Mouse (Mus musculus) forebrain, embryonic 13.5 days (tissue): Measurements from ENCODE around the gene Il17d. TPM values are rescaled to one million over a fixed set of nuclear protein-coding genes. Genes with fewer than 3 reads are reported as not detected.

ENCODE experiments used
- ATAC-seq: fragments of 200-750 bp; cut with Nextera tagmentation; 2 replicates; pipeline ENCODE4 v1.8.0; 2017
- H3K27ac ChIP-seq: fragments of 300-500 bp; sonication (generic); 2 replicates; pipeline ENCODE4 v1.5.1; 2015; ENCODE audit warnings: inconsistent platforms, mild to moderate bottlenecking, moderate library complexity
- H3K27me3 ChIP-seq: fragments of 300-500 bp; sonication (generic); 2 replicates; pipeline ENCODE4 v1.6.1; 2015; ENCODE audit warnings: mild to moderate bottlenecking, inconsistent platforms
- H3K36me3 ChIP-seq: fragments of 300-500 bp; sonication (generic); 2 replicates; pipeline ENCODE4 v1.6.1; 2015; ENCODE audit warnings: mild to moderate bottlenecking, inconsistent platforms; ENCODE audit not compliant: poor library complexity, severe bottlenecking
- H3K4me1 ChIP-seq: fragments of 300-500 bp; sonication (generic); 2 replicates; pipeline ENCODE4 v1.6.1; 2015; ENCODE audit warnings: inconsistent platforms
- H3K4me2 ChIP-seq: fragments of 300-500 bp; sonication (generic); 2 replicates; pipeline ENCODE4 v1.6.1; 2015; ENCODE audit warnings: inconsistent platforms, mild to moderate bottlenecking, moderate library complexity
- H3K4me3 ChIP-seq: fragments of 300-500 bp; sonication (generic); 2 replicates; pipeline ENCODE4 v1.5.1; 2015; ENCODE audit warnings: mild to moderate bottlenecking, inconsistent platforms
- H3K9ac ChIP-seq: fragments of 300-500 bp; sonication (generic); 2 replicates; pipeline ENCODE4 v1.6.1; 2015; ENCODE audit warnings: mild to moderate bottlenecking, inconsistent platforms
- H3K9me3 ChIP-seq: fragments of 300-500 bp; sonication (generic); replicated peaks from 2 replicates; pipeline ENCODE4 v1.6.1; 2016; ENCODE audit warnings: inconsistent platforms
- WGBS: fragments of 180-500 bp; shearing (Covaris S2); methylation state at CpG from one replicate; pipeline ENCODE4 v1.1.7; 2015; 5-methylcytosine and 5-hydroxymethylcytosine counted together
- polyA plus RNA-seq: library from polyadenylated mRNA; unstranded; fragments of >200 nt; fragmentation: Nextera tagmentation; extraction: Ambion mirVana; gene quantifications from 2 replicates; pipeline ENCODE4 v1.2.1, GENCODE M21; 2015

Gene Il17d
- polyA plus RNA-seq, 1 experiment from 2014 or later: 2.7 TPM

DNA sequence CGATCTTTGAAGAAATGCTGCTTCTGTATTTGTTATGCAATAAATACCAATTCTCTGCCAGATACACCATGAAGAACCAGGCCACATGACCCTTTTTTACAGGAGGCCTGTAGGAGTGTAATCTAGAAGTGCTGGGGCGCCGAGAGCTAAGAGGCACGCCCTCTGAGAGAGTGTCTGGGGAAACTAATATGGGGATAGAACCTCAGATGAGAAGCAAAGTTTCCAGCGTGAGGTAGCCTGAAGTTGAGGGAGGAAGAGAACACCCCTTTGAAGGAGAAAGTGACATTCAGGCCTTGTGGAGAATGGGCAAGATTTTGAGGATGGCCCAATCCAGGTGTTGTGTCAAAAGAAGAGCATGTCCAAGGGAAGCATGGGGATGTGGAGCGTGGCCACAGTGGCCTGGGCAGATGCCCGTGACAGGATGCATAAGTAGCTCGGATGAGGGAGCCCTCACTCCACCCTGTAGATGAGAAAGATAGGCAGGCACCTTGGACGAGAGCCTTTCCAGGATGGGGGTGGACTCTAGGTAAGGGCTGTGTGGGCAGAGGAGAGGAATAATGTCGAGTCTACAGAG lies 1.6 kb downstream of the Il17d start:
- H3K36me3 ChIP-seq: no peaks in the 10 kb centered on the region
- H3K4me1 ChIP-seq: peaks cover 24% of the 10 kb centered on the region; the same call in 1 of the 2 replicates
- 59% methylated on average over 10 of the region's 10 CpGs for WGBS
- peak overlapping the region; percentile 83 for H3K4me2 ChIP-seq
- no peak overlapping the region for H3K27ac ChIP-seq
- no peaks in the 10 kb centered on the region for H3K9me3 ChIP-seq
- no peak for ATAC-seq
- H3K4me3 ChIP-seq: peak overlapping the region; percentile 75
- H3K27me3 ChIP-seq: peaks cover 36% of the 10 kb centered on the region
- H3K9ac ChIP-seq: no peak overlapping the region

- ATAC-seq: no peak
- Histone ChIP-seq H3K4me2 (no peak overlapping the region), H3K27me3 (peaks cover 35% of the 10 kb centered on the region), H3K9ac (no peak overlapping the region), H3K27ac (no peak overlapping the region), H3K4me1 (peaks cover 24% of the 10 kb centered on the region; the same call in 1 of the 2 replicates), H3K4me3 (no peak overlapping the region), H3K36me3 (no peaks in the 10 kb centered on the region), H3K9me3 (no peaks in the 10 kb centered on the region)
- 38% methylated on average over 7 of the region's 7 CpGs for WGBS
Observed at GRCm38 (mm10) chr14:57527122-57527521, 2.5 kb downstream of the Il17d start.

- Histone ChIP-seq H3K4me3 (no peak overlapping the region), H3K4me1 (peaks cover 24% of the 10 kb centered on the region; the same call in 1 of the 2 replicates), H3K36me3 (no peaks in the 10 kb centered on the region), H3K4me2 (no peak overlapping the region), H3K27ac (no peak overlapping the region), H3K9me3 (no peaks in the 10 kb centered on the region), H3K27me3 (peaks cover 30% of the 10 kb centered on the region), H3K9ac (no peak overlapping the region)
- 51% methylated on average over 2 of the region's 2 CpGs for WGBS
- no peak for ATAC-seq
Observed at GRCm38 (mm10) chr14:57527598-57527997, 3.0 kb downstream of the Il17d start.

- Histone ChIP-seq H3K4me3 (no peak overlapping the region), H3K36me3 (no peaks in the 10 kb centered on the region), H3K4me2 (no peak overlapping the region), H3K27me3 (peaks cover 24% of the 10 kb centered on the region; the same call in 1 of the 2 replicates), H3K27ac (no peak overlapping the region), H3K9ac (no peak overlapping the region), H3K9me3 (no peaks in the 10 kb centered on the region), H3K4me1 (peaks cover 25% of the 10 kb centered on the region)
- 52% methylated on average over 10 of the region's 10 CpGs for WGBS
- ATAC-seq: no peak
Observed at GRCm38 (mm10) chr14:57529086-57529785, 4.7 kb downstream of the Il17d start.

DNA sequence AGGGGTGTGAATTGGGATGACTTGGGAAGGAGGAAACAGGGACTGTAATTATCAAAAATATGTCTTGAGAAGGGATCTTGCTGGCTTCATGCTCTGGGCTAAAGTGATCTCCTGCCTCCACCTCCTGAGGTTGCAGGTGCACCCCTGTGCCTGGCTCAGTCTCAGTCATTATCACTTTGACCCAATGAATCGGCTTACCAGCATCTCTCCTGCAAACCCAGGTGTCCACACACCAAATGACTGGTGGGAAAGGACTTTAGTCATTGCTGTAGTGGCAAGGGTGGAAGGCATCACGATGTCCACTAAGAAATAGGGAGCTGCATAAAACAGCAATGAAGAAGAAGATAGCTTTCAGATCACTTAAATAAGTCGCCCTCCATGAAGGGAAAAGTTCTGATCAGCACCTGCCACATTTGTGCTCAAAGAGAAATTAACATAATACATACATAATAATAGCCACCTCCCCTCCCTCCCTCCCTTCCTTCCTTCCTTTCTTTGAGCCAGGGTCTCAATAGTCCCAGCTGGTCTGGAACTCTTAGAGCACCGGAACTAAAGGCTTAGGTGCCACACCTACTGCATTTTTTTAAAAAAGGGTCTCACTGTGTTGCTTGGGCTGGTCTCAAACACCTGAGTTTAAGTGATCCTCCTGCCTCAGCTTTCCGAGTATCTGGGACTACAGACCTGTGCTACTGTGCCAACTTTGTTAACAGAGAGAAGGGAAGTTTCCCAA lies 5.4 kb downstream of the Il17d start:
- H3K4me1 ChIP-seq: peaks cover 27% of the 10 kb centered on the region
- no peaks in the 10 kb centered on the region for H3K9me3 ChIP-seq
- WGBS: 52% methylated on average over 5 of the region's 5 CpGs
- ATAC-seq: no peak
- no peak overlapping the region for H3K4me2 ChIP-seq
- no peak overlapping the region for H3K4me3 ChIP-seq
- H3K9ac ChIP-seq: no peak overlapping the region
- no peaks in the 10 kb centered on the region for H3K36me3 ChIP-seq
- H3K27me3 ChIP-seq: peaks cover 25% of the 10 kb centered on the region; the same call in 1 of the 2 replicates
- H3K27ac ChIP-seq: no peak overlapping the region

DNA sequence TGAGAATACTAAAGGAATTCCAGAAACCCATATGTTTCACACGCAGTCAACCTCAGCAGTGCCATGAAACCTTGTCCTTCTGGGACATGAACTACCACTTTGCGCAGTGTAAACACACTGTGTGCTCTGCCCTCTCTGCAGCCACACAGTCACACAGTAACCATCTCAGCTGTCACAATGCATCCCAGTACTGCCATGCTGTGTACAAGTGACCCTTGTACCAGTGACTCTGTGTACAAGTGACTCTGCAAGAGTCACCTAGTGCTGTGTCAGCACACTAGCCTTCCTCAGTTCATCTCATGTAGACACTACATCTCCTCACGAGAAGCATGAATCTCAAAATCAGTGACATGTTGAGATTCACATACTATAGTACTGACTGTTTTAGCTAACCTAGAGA lies 8.0 kb downstream of the Il17d start:
- Histone ChIP-seq H3K4me3 (no peak overlapping the region), H3K27ac (no peak overlapping the region), H3K27me3 (peaks cover 10% of the 10 kb centered on the region), H3K4me1 (peaks cover 42% of the 10 kb centered on the region), H3K36me3 (no peaks in the 10 kb centered on the region), H3K9ac (no peak overlapping the region), H3K4me2 (no peak overlapping the region), H3K9me3 (no peaks in the 10 kb centered on the region)
- WGBS: 95% methylated on average over 3 of the region's 3 CpGs
- no peak for ATAC-seq

- no peak overlapping the region for H3K27ac ChIP-seq
- no peak for ATAC-seq
- no peak overlapping the region for H3K9ac ChIP-seq
- peaks cover 12% of the 10 kb centered on the region for H3K27me3 ChIP-seq
- H3K9me3 ChIP-seq: no peaks in the 10 kb centered on the region
- WGBS: 32% methylated on average over 3 of the region's 3 CpGs
- peaks cover 48% of the 10 kb centered on the region for H3K4me1 ChIP-seq
- H3K4me2 ChIP-seq: no peak overlapping the region
- no peak overlapping the region for H3K4me3 ChIP-seq
- H3K36me3 ChIP-seq: no peaks in the 10 kb centered on the region
Observed at GRCm38 (mm10) chr14:57533214-57533613, 8.6 kb downstream of the Il17d start.

DNA sequence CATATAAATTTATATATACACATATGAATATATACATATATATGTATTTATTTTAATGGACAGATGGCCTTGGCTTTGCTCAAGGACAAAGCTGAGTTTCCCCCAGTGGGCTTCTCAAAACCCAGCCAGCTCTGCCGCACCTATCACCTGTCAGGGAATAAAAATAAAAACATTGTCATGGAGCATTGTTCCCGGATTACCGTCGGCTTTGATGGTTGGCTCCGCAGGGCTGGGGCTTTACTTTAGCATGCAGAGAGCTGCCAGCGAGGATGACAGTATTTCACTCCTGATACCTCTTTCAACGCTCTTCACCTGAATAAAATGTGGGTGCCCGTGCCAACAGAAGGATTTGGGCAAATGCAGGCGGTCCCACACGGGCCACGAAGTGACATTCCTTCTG lies 9.3 kb downstream of the Il17d start:
- H3K4me1 ChIP-seq: peaks cover 48% of the 10 kb centered on the region
- no peak overlapping the region for H3K27ac ChIP-seq
- 16% methylated on average over 11 of the region's 11 CpGs for WGBS
- H3K36me3 ChIP-seq: no peaks in the 10 kb centered on the region
- no peak overlapping the region for H3K4me2 ChIP-seq
- no peaks in the 10 kb centered on the region for H3K9me3 ChIP-seq
- ATAC-seq: no peak
- H3K27me3 ChIP-seq: peaks cover 12% of the 10 kb centered on the region
- no peak overlapping the region for H3K4me3 ChIP-seq
- H3K9ac ChIP-seq: no peak overlapping the region

GRCm38 (mm10) chr14:57534346-57534745 lies 9.8 kb downstream of the Il17d start:
- no peak overlapping the region for H3K27ac ChIP-seq
- ATAC-seq: no peak

DNA sequence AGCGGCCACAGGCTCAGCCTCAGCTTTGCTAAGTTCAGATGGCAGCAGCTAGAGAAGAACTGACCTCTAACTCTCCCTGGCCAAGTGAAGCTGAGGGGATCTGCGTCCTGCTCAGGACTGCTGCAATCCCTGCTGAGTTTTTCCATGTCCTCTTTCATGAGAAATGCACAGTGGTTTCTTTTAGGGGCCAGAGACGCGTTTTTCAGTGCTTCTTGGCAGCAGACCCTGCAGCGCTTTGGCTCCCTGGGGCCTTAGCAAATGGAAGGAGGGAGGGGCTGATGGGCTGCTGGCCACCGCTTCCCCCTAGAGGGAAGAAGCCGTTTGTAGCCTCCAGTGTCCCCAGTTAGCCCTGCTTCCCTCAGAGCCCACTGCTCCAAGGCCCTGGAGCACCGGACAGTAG lies 10.4 kb downstream of the Il17d start:
- peak; percentile 56; the same call in 1 of the 2 replicates for ATAC-seq
- Histone ChIP-seq H3K9me3 (no peaks in the 10 kb centered on the region), H3K9ac (no peak overlapping the region; the same call in 1 of the 2 replicates), H3K36me3 (no peaks in the 10 kb centered on the region), H3K27ac (peak overlapping the region; percentile 2; the same call in 1 of the 2 replicates), H3K4me2 (peak overlapping the region; percentile 17), H3K4me3 (no peak overlapping the region), H3K27me3 (peaks cover 13% of the 10 kb centered on the region), H3K4me1 (peaks cover 39% of the 10 kb centered on the region)
- WGBS: 10% methylated on average over 8 of the region's 8 CpGs

More at GRCm38 (mm10) chr14:57534346-57534745, 9.8 kb downstream of the Il17d start:
- Histone ChIP-seq H3K9me3 (no peaks in the 10 kb centered on the region), H3K9ac (no peak overlapping the region), H3K4me3 (no peak overlapping the region), H3K4me2 (no peak overlapping the region), H3K4me1 (peaks cover 44% of the 10 kb centered on the region), H3K36me3 (no peaks in the 10 kb centered on the region), H3K27me3 (peaks cover 12% of the 10 kb centered on the region)
- 8% methylated on average over 5 of the region's 5 CpGs for WGBS

DNA sequence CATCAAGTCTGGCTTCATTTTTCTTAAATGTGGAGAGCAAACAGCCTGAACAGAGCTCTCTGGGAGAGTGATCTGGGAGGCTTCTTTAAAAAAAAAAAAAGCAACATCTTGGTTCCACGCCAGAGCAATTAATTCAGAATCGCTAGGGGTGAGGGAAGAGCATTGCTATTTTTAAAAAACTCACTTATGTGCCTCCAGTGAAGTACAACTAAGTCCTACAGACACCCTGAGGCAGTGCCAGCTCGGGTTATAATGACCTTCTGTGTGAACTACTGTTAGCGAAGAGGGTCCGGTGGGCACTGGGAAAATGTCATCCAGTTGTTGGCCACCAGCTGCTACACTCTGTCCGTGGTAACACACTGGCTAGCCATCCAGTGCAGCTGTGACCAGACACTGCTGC lies 11.1 kb downstream of the Il17d start:
- Histone ChIP-seq H3K9ac (no peak overlapping the region), H3K4me1 (peaks cover 39% of the 10 kb centered on the region), H3K36me3 (no peaks in the 10 kb centered on the region), H3K27ac (no peak overlapping the region), H3K4me3 (no peak overlapping the region), H3K4me2 (no peak overlapping the region; the same call in 1 of the 2 replicates), H3K9me3 (no peaks in the 10 kb centered on the region), H3K27me3 (peaks cover 18% of the 10 kb centered on the region)
- 42% methylated on average over 6 of the region's 6 CpGs for WGBS
- ATAC-seq: peak; percentile 14; the same call in 1 of the 2 replicates

GRCm38 (mm10) chr14:57536820-57537219 lies 12.2 kb downstream of the Il17d start:
- Histone ChIP-seq H3K4me3 (no peak overlapping the region), H3K27me3 (peaks cover 27% of the 10 kb centered on the region), H3K36me3 (no peaks in the 10 kb centered on the region), H3K9me3 (no peaks in the 10 kb centered on the region), H3K9ac (no peak overlapping the region), H3K4me1 (peaks cover 39% of the 10 kb centered on the region), H3K4me2 (peak overlapping the region; percentile 27; the same call in 1 of the 2 replicates), H3K27ac (no peak overlapping the region)
- no peak for ATAC-seq
- 25% methylated on average over 9 of the region's 9 CpGs for WGBS
